Comparison of ENCODE assay signal across 25 mouse cellular contexts in genomic region chr16:39972712-39973111, GRCm38 (mm10).
"Had no signal": no experiment of that assay in that cellular context is flagged by ENCODE, and none has a peak within 500 bp of the region (broad histone marks: within the 10 kb centered on the region; RNA-seq: fewer than 3 reads in every experiment).

No protein-coding gene starts in this region.

- H3K4me2 ChIP-seq: heart, embryonic 11.5 days; heart, embryonic 13.5 days; heart, embryonic 15.5 days; hindbrain, embryonic 13.5 days; hindbrain, embryonic 15.5 days; kidney, embryonic 15.5 days; limb, embryonic 13.5 days had no signal

- H3K27me3 ChIP-seq: heart, embryonic 13.5 days; heart, embryonic 15.5 days; hindbrain, embryonic 13.5 days; hindbrain, embryonic 15.5 days; kidney, embryonic 15.5 days; limb, embryonic 13.5 days had no signal

- H3K27ac ChIP-seq: heart, adult 2 months; heart, embryonic 13.5 days; heart, embryonic 15.5 days; hindbrain, embryonic 13.5 days; hindbrain, embryonic 15.5 days; hindbrain, postnatal 0 days; kidney, embryonic 15.5 days; kidney, postnatal 0 days; limb, embryonic 13.5 days had no signal

- H3K4me1 ChIP-seq: heart, embryonic 13.5 days; heart, embryonic 15.5 days; hindbrain, embryonic 13.5 days; hindbrain, embryonic 15.5 days; kidney, embryonic 15.5 days; limb, embryonic 13.5 days had no signal

- H3K9me3 ChIP-seq: heart, embryonic 13.5 days; heart, embryonic 15.5 days; hindbrain, embryonic 13.5 days; hindbrain, embryonic 15.5 days; kidney, embryonic 15.5 days; limb, embryonic 13.5 days had no signal

- DNase-seq: forebrain, postnatal 0 days; gastrocnemius, postnatal 14 days; gastrocnemius, postnatal 36 days; heart, adult 11 months; heart, adult 2 months; heart, postnatal 14 days; heart, postnatal 36 days; kidney, adult 11 months; kidney, adult 2 months; kidney, adult 9 months; kidney, postnatal 14 days; kidney, postnatal 36 days; layer of hippocampus, adult 9-11 months; layer of hippocampus, postnatal 36 days; left cerebral cortex, postnatal 4 days had no signal

- ATAC-seq: forebrain, postnatal 0 days; hindbrain, postnatal 0 days; intestine, embryonic 16.5 days had no signal

- H3K4me3 ChIP-seq: heart, adult 2 months; heart, embryonic 13.5 days; heart, embryonic 15.5 days; hindbrain, embryonic 13.5 days; hindbrain, embryonic 15.5 days; kidney, embryonic 15.5 days; limb, embryonic 13.5 days had no signal

- H3K36me3 ChIP-seq: heart, embryonic 13.5 days; heart, embryonic 15.5 days; hindbrain, embryonic 13.5 days; hindbrain, embryonic 15.5 days; kidney, embryonic 15.5 days; limb, embryonic 13.5 days had no signal

- H3K9ac ChIP-seq: forebrain, postnatal 0 days; heart, embryonic 13.5 days; heart, embryonic 15.5 days; hindbrain, embryonic 13.5 days; hindbrain, embryonic 15.5 days; kidney, embryonic 15.5 days; limb, embryonic 13.5 days had no signal
